Mouse (Mus musculus) frontal cortex, adult 2 months (tissue): ENCODE data around the gene P2rx2. TPM values are rescaled to one million over a fixed set of nuclear protein-coding genes. Genes with fewer than 3 reads are reported as not detected.
A peak's percentile ranks its signal among the peaks of the same experiment; 100 is the strongest.

Source experiments
- DNase-seq, 2 experiments: peaks; one replicate each; pipeline ENCODE4 v3.0.0; 2022; ENCODE audit warnings: low spot score in 1 of 2; ENCODE audit errors: extremely low spot score in 1 of 2
- polyA plus RNA-seq: library from polyadenylated mRNA; depleted of rRNA; stranded (reverse); fragments of >200 nt; gene quantifications from 2 replicates; pipeline ENCODE4 v1.2.3, GENCODE M21; 2012; rRNA removed

The P2rx2 gene
- 0.14 and 0.23 TPM in 2 replicates for polyA plus RNA-seq

DNA sequence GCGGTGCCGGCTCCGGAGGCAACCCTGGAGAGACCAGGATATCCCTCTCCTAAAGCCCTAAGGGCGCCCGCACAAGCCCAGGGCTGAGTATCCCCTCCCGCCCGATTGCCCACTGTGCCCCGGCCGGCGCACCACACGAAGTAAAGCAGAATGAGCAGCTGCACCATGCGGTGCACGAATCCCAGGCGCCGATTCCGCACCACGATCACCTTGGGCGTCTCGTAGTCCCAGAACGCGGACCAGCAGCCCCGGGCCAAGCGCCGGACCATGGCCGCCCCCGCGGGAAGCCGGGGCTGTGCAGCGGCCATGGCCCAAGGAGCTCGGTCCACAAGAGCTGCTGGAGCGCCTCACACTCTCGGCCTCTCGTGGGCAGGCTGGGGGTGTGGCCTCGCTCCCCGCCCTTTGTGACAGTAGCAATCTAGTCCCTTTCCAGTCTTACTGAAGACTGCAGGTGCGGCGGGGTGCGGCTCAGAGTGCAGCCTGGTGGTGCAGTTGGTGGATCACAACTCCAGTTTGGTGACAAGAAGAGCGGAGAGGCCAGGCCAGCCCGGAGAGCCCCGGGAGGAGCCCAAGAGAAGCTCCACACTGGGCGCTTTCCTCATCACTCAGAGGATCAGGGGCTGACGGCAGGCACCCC lies at the start of gene P2rx2:
Gene P2rx2 (minus strand): TSS at position 565 of the 637 bp plus-strand sequence.
- peak in 1 of 2 experiments; percentile 20 for DNase-seq

DNA sequence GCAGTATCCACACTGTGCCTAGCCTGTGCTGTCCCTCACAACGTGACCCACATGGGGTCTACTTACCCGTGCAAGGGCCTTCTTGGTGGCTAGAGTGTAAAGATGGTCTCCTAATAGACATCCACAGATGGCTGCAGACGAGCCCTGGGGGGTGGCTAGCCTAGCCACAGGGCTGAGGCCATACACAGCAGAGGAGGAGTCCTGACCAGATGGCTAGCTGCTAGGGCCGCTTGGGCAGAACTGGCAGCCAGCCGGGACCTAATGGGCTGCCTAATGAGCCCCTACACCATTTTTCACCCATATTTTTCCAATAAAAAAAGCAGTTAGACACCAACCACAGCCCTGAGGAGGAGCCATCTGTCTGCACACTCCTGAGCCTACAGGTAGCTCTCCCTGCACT lies 49.7 kb upstream of the P2rx2 start:
- DNase-seq, result no peak

DNA sequence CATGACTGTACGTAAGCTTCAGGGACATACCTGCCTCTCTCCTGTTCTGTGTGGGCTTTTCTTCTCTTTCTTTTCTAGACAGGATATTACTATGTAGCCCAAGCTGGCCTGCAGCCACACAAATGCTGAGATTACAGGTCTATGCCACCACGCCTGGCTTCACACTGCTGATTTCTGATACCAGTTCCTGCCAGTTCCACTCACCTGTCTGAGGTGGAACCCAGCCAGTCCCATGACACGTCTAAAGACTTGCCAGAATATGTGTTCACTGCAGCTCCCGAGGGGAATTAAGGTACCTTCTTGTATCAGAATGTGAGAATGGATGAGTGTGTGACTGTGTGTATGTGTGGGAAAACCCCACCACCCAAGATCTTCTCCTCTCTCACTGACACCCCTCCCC lies 47.6 kb upstream of the P2rx2 start:
- DNase-seq, result no peak

DNA sequence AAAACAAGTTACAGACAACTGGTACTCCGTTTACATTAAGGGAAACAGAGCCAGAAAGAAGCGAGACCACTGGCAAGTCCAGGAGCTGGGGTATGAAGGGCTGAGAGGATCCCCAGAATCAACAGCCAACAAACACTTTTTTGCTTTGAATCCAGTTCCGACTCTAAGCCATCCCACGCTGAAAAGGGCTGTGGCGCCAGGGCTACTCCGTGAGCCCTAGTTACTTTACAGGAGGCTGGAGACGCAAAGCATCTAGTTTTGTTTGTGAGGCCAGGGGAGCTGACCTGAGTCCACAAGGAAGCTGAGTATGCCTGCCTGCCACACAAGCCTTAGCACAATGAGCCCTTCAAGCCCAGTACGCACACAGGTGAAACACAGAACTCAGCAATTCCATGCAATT lies 44.3 kb upstream of the P2rx2 start:
- no peak for DNase-seq

DNA sequence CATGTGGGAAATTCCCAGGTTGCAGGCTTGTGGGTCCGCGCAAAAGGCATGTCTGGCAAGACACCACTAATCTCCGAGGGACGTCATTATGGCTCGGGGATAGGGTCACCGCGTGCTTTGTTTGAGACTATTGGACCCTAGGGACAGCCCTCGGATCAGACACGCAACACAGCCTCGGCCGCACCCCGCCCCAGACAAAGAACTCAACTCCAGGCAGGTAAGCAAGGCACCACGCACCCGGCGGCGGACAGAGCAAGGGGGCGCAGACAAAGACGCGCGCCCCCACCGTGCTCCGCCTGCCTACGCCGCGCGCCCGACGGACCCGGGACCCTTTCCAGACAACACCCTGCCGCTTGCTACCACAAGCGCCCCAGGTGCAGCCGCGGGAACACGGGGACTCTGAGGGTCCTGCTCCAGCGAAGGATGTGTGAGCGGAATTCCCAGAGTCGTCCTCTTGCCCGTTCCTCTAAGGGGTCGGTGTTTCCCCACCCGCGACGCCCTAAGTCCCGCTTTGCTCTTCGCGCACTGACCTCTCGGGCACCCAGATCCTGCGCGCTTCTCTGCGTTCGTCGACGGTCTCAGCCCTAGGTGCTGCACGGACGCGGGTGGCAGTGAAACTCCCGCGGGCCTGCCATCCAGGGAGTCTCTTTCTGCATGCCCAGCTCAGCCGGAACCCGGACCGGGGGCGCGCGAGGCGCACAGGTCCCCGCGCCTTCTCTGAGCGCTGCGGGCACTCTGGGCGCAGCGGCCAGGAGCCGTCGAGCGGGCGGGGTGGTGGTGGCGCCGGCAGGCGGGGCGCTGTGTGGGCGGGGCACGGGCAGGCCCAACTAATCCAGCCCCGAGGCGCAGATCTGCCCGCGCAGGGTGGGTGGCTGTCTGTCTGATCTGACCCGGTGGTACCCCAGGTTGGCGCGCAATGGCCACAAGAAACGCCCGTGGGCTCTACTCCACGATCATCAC lies 43.6 kb upstream of the P2rx2 start:
- peak in 1 of 2 experiments; percentile 67 for DNase-seq

DNA sequence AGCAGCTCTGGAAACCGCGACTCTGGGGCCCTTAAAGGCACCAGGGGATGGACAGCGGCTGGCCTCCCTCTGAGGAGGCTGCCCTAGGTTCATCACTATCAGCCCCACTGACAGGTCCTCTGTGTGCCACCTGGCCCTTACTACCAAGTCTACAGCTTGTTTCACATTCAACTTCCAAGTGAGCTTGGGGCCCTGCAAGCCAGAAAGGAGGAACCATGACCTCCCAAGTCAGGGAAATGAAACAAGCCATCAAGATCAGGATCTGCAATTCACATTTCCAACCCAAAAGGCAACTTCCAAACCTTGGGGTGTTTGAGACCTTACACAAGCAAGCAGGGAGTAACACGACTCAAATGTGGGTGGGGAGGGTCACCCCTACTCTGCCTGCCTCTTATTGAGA lies 42.3 kb upstream of the P2rx2 start:
- DNase-seq, result no peak

DNA sequence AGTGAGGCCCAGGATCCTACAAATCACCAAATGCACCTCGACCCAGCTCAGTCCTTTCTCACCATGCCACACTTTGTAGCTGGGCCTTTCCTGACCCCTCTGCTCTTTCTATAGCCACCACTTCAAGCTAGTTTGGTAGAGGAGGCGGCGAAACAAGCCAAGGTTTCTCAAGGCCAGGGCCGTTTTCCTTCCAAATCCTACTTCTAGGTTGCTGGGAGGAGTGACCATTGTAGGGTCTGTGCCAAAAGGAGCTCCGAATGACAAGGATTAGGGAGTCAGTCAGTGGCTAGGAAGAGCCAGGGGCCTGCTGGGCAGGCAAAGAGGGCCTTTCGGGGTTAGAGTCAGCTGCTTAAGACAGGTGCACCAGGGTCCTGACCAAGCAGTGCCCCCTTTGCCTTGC lies 41.5 kb upstream of the P2rx2 start:
- DNase-seq, result no peak

DNA sequence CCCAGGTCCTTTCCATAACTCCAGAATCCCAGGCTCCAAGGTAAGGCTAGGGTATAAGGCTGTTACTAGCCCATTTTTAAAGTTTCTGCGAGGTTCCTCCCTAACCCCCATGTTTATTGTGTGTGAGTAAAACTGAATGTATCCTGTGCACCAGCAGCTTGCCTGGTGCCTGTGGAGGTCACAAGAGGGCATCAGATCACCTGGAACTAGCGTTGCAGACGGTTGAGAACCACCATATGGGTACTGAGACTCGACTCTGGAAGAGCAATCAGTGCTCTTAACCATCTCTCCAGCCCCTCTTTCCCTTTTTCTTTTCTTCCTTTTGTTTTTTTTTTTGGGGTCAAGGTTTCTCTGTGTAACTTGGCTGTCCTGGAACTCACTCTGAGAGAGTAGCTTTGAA lies 36.8 kb upstream of the P2rx2 start:
- DNase-seq, result no peak

DNA sequence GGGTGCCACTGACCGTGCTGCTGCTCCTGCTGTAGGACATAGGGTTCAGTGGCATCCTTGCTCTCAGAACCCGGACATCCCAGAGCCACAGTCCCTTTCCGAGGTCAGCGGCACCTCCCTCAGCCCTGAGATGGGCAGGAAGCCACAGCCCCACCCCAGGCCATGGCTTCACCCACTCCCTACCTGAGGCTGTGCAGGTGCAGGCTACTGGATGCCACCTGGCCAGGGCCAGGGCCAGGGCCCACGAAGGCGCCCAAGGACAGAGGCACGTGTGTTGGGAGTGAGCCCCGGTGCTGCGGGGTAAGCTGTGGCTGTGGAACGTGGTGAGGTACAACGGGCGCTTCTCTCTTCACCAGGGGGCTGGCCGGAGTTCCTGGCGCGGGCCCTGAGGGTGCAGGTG lies 36.1 kb upstream of the P2rx2 start:
- no peak for DNase-seq

DNA sequence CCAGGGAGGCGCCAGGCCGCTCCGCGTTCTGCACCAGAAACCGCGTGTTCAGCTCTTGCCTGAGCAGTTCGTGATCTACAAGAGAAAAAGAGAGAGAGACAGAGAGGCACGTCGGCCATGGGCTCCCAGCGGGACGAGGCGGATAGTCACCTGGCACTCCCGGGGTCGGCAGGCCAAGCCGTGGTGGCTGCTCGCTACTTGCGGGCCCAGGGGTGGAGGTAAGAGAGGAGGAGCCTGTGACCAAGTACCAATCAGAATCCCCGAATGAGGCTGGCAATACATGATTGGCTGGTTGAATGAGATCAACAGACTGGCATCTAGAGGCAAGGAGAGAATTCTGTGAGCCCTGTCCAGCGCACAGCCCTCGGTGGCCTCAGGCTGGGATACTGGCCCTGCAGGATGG lies 35.2 kb upstream of the P2rx2 start:
- peak in 1 of 2 experiments; percentile 26 for DNase-seq

DNA sequence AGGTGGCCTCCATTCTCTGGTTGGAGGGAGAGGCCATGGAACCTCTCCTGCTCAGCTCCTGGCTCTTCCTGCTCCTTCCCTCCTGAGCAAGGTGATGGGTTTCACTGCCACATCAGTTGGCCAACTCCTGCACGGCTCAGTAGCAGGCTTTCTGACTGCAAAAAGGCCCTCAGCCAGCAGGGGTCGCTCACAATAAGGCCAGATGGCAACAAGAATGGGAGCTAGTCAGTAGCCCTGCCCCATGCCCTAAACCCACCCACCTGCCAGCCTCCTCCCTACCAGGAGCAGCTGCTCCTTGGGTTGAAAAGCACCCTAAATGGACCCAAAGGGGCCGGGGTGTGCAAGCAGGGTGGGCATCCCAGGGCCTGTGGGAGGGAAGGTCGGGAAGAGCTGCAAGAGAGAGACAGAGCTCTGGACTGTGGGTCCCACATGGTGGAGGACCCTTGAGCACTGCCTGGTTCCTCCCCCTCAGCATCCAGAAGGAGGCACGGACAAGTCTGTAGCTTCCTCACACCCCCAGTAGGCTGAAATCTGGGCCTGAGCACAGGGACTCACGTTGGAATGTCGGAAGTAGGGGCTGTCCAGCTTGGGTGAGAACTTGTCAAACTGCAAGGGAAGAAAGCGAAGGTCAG lies 33.9 kb upstream of the P2rx2 start:
- peak; percentile 49 to 88 for DNase-seq

DNA sequence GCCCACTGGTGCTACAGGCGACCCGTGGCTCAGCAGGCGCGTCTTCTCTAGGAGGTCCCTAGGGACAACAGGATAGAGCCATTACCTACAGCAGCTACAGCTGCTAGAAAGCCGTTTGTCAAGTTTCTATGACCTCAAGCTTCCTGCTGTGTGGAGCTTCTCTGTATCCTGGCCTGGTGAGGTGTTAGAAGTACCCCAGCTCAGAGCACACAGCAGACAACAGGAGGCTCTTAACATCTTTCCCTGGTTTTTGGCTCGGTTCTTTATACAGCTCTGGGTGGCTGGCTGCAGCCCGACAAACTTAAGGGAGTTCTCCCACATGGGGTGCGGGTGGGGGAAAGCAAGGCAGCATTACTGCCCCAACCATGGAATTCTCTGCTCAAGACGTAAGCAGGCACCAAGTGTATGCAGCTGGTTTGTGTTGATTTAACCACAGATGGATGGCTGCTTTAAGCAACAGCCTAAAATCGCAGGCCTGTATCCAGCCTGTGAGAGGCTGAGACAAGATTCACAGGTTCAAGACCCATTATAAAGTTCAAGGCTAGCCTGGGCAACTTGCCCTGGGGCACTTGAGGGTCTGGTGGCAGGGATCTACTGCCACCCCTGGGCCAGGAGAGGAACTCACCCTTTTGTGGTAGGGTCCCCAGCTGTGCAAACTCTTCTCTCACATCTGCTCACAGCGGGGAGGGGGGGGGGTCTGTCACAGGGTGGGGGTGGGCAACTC lies 21.0 kb upstream of the P2rx2 start:
- DNase-seq, result no peak

DNA sequence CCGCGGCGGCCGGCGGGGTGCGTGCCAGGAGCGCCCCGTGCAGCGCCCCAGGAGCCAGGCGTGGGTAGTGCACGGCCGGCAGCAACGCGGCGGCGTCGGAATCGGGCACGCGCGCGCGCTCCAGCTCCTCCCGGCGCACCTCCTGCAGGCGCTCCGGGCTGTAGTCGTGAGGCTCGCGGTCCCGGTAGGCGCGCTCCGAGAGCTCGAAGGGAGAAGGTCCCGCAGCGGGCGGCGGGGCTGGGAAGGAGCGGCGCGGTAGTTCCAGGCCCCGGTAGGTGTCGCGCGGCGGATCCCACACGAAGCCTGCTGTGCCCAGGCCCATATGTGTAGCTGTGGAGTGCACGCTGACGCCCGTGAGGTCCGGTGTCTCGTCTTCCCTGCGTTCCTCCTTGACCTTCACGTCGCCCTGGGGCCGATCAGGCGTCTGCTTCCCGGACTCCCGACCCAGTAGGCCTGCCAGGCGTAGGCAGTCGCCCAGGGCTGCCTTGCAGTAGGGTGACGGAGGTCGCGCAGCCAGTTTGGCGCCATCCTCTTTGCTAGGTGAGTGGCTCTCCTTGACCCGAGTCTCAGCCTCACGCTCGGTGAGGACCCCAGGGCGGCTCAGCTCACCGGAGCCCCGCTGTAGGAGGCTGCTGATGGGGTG lies 20.3 kb upstream of the P2rx2 start:
- DNase-seq, result peak in 1 of 2 experiments; percentile 81

DNA sequence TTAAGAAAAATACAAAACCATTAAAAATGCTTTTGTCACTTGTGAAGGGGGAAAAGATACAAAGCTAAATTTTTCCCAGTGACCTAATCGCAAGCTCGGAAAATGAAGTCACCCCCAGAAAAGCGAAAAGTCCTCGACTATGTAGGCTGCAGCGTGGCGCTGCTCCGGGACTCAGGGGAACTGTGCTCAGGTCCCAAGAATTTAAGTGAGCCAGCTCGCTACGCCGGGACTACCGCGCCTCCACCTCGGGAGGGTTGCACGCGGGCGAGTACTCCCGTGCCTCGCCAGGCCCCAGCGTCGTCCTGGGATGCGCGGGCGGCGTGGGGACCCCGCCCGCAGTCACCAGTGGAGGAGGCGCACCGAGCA lies 19.8 kb upstream of the P2rx2 start:
- DNase-seq, result no peak

DNA sequence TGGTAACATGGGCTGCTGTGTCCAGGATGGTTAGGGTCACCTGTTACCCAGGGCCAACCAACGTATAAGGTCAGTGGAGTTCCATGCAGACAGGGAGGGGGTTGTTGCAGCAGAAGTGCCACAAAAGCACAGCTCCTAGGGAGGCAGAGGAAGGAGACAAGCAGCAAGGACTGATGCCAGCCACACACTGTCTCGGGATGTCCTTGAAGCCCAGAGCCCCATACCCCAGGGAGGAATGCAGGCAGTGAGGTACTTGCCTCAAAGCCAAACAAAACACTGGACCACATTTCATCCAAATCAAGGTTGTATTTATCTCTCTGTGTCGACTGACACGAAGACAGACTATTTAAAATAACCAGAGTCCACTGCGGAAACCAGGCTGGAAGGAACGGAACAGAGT lies 18.5 kb upstream of the P2rx2 start:
- no peak for DNase-seq

DNA sequence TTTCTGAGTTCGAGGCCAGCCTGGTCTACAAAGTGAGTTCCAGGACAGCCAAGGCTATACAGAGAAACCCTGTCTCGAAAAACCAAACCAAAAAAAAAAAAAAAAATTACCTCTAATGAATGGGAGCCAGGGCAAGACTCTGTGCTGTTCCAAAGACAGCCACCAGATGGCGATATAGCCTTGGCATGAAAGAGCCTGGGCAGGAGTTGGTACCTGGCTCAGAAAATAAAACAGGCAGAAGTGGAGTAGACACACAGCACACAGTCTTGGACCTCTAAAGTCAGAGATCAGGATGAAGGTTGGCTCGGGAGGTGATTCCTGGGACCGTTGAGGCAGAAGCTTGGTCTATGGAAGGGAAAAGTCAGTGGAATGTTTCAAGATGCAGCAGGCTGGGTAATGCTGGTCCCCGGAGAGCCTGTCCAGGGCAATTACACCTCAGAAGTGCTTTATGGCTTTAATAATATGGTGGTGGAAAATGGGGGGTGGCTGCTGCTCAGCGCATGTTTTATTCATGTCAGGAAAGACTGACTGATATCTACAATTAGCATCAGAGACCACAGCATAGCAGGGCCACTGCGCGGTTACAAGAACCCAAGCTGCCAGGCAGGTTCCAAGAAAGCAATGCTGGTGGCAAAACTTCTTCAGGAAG lies 14.6 kb upstream of the P2rx2 start:
- peak; percentile 37 to 94 for DNase-seq

DNA sequence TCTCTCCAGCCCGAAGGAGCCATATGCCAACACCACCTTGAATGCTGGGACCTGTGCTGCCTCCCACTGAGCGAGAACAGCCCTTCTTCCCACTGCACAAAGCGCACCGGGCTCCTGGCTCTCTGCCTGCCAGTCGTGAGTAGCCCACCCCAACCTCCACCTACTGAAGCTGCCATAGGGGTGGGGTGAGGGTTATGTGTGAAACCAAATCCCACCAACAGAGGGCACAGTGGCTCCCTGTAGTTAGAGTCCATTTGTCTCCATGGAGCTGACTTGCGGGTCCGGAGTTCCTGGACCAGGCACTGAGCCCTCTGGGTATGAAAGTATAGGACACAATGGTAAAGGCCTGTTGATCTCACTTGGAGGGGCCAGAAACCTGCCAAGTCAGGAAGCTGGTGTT lies 11.7 kb upstream of the P2rx2 start:
- DNase-seq, result peak in 1 of 2 experiments; percentile 50

DNA sequence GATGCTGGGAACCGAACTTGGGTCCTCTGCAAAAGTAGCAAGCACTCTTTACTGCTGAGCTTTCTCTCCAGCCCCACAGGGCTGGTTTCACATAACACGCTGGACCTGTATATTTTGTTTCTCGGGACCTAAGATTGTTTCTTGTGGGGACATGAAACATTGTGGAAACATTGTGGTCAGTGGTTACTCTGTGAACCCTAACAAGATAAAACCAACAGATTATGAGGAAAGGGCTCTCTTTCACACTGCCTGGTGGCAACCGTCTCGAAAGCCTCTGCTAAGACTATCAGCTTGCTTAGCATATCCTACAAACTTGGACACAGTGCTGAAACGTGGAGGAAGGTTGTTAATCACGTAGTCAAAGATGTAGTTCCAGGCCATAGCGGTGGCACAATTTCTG lies 4.0 kb upstream of the P2rx2 start:
- DNase-seq, result no peak

DNA sequence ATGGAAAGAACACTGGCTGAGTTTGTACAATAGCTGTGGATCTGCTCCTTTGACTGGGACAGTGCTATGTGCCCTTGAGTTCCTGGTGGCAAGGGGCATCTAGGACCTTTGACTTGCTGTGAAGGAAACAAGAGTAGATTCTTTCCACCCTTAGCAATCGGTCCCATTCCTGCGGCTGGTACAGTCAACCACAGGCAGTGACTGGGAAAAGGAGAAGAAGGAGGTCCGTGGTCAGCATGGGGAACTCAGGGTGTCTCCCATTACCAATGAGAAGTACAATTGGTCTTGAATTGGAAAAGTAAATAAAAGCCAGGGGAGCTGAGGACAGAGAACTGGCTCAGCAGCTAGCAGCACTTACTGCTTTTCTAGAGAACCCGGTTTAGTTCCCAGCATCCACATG lies 2.5 kb upstream of the P2rx2 start:
- no peak for DNase-seq

DNA sequence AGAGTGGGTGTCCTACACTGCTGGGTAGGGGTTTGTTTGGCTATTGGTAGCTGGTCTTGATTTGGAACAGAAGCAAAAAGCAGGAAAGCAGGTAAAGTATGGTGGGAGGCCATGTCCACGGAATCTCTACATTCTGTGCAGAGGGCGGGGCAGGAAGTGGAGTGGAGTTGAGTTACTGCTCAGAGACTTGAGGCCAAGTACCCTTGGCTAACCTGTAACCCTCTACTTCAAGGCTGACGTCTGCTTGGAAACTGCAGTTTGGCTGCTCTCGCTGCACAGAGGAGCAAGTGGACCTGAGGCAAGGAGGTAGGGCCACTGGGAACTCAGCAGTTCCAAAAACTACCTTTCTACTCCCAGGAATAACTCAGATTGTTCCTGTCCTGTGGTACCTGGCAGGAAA lies 1.5 kb upstream of the P2rx2 start, which contains the start of gene Lrcol1:
Gene Lrcol1 (plus strand): TSS at position 207 of the 400 bp plus-strand sequence.
- DNase-seq, result no peak
